ENCODE assay signal across 9 mouse cellular contexts in genomic region chr10:45045268-45045928, GRCm38 (mm10). TPM values are rescaled to one million over a fixed set of nuclear protein-coding genes. Genes with fewer than 3 reads are reported as not detected.
DNase-seq lines count a peak whose midpoint lies in the region; TF ChIP-seq lines count a peak whose summit lies in the region.
"Had no signal": no experiment of that assay in that cellular context is flagged by ENCODE, and none has a peak within 500 bp of the region (broad histone marks: within the 10 kb centered on the region; RNA-seq: fewer than 3 reads in every experiment).

No protein-coding gene starts in this region.

- H3K27me3 ChIP-seq in forebrain, embryonic 10.5 days (ENCODE audit: poor library complexity, severe bottlenecking): peaks cover 25% of the 10 kb centered on the region
- H3K27me3 ChIP-seq: embryonic facial prominence, embryonic 15.5 days had no signal

- H3K4me3 ChIP-seq in bone marrow macrophage, adult 2 months (ENCODE audit: insufficient read depth, low read length): no peak overlapping the region
- H3K4me3 ChIP-seq in forebrain, embryonic 10.5 days: no peak overlapping the region
- H3K4me3 ChIP-seq in layer of hippocampus, adult 2 months: no peak overlapping the region
- H3K4me3 ChIP-seq: embryonic facial prominence, embryonic 15.5 days had no signal

- peaks cover 14% of the 10 kb centered on the region for H3K4me1 ChIP-seq in bone marrow macrophage, adult 2 months (ENCODE audit: control insufficient read depth, insufficient read depth, low read length)
- H3K4me1 ChIP-seq in forebrain, embryonic 10.5 days: peaks cover 9% of the 10 kb centered on the region; the same call in 1 of the 2 replicates
- H3K4me1 ChIP-seq: embryonic facial prominence, embryonic 15.5 days had no signal

- TF ChIP-seq POLR2A in bone marrow macrophage, adult 2 months (IDR thresholded peaks at IDR 0.05; ENCODE audit: borderline replicate concordance, low read depth, low read length): no peak

- intact Hi-C loops in heart, postnatal 36 days (cut with DNase I): loop anchor here (1.0 to 5.0 kb wide), 5 partner anchors 518 to 1093 kb away; partner anchors contain the start of gene Prdm1

- whole genome bisulfite sequencing in forebrain, embryonic 10.5 days: 33% methylated on average over 12 of the region's 12 CpGs

- peak; percentile 54 to 60 for DNase-seq in CD8-positive naive resting alpha-beta T cell, adult 2 months (ENCODE audit: low read depth in 2 of 2, low spot score in 2 of 2)
- DNase-seq in forebrain, embryonic 10.5 days (ENCODE audit: extremely low spot score, low spot score): peak; percentile 71
- DNase-seq in heart, postnatal 36 days: peak; percentile 73 to 82
- peak; percentile 64 to 86 for DNase-seq in layer of hippocampus, adult 2 months (ENCODE audit: low spot score in 2 of 2)
- DNase-seq in lung, postnatal 14 days: peak; percentile 88
- peak; percentile 60 for DNase-seq in ovary, postnatal 36 days (ENCODE audit: low spot score)
- DNase-seq in thymus, postnatal 25 days: peak; percentile 75

- H3K36me3 ChIP-seq in forebrain, embryonic 10.5 days (replicated peaks): no peaks in the 10 kb centered on the region
- H3K36me3 ChIP-seq: embryonic facial prominence, embryonic 15.5 days had no signal

- H3K9me3 ChIP-seq in forebrain, embryonic 10.5 days: no peaks in the 10 kb centered on the region
- H3K9me3 ChIP-seq: embryonic facial prominence, embryonic 15.5 days had no signal

- no peak overlapping the region for H3K27ac ChIP-seq in bone marrow macrophage, adult 2 months (ENCODE audit: insufficient read depth, low read depth, low read length)
- no peak overlapping the region for H3K27ac ChIP-seq in forebrain, embryonic 10.5 days
- no peak overlapping the region for H3K27ac ChIP-seq in layer of hippocampus, adult 2 months
- H3K27ac ChIP-seq: embryonic facial prominence, embryonic 15.5 days had no signal

- TF ChIP-seq CTCF in bone marrow macrophage, adult 2 months (IDR thresholded peaks at IDR 0.05; ENCODE audit: low read depth, low read length): peak; percentile 60
- TF ChIP-seq CTCF in layer of hippocampus, adult 2 months (conservative IDR thresholded peaks at IDR 0.05): peak; percentile 89

RNA-seq across cellular contexts. Expression of gene Prep, which starts 21.6 kb away (rescaled TPM):
- 5.5 and 6.2 TPM in 2 replicates for polyA plus RNA-seq in bone marrow macrophage, adult 2 months (2012; ENCODE audit: insufficient read depth, insufficient read length, missing spikeins)
- 38.2 and 40.2 TPM in 2 replicates for polyA plus RNA-seq in forebrain, embryonic 10.5 days (2016; fragmentation: Nextera tagmentation; extraction: Ambion mirVana)
- 10 to 100 TPM; 15.6 TPM for total RNA-seq in heart, postnatal 36 days (2021)
- 1 to 10 TPM; 8.8 to 9.5 TPM for total RNA-seq in layer of hippocampus, adult 2 months (2021)
